Comparison of ENCODE assay signal across 13 mouse cellular contexts in the genomic region with DNA sequence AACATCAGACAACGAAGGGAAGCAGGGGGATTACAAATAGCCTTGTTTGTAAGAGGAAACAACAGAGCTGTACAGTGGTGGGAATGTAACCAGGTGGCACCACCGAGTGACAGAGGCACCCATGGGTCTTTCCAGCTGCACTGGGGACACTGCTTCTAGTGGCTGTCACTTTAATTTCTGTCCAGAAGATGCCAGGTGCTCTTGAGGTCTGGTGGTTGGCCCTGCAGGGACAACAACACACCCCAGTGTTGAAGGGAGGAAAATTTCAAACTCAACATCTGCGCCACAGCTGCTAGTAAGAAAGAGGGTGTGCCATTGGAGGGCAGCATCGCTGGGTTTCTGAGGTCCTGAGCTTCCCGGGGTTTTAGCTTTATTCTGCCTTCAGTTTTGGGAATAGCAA. TPM values are rescaled to one million over a fixed set of nuclear protein-coding genes. Genes with fewer than 3 reads are reported as not detected.
DNase-seq lines count a peak whose midpoint lies in the region; ATAC-seq and TF ChIP-seq lines count a peak whose summit lies in the region.
"Had no signal": no experiment of that assay in that cellular context is flagged by ENCODE, and none has a peak within 500 bp of the region (broad histone marks: within the 10 kb centered on the region; RNA-seq: fewer than 3 reads in every experiment).

No protein-coding gene starts in this region.

- intact Hi-C loops in left cerebral cortex, postnatal 25 days (cut with DNase I) = loop anchor here (5.0 kb wide), 2 partner anchors 42 to 122 kb away; no protein-coding TSS in a partner anchor

- 50% methylated on average over 5 of the region's 5 CpGs for WGBS in lung, postnatal 0 days

- no peaks in the 10 kb centered on the region for H3K36me3 ChIP-seq in lung, postnatal 0 days (ENCODE audit: insufficient read depth, low read length)
- H3K36me3 ChIP-seq in megakaryocyte, embryonic 14.5 days (replicated peaks; ENCODE audit: low read length) = no peaks in the 10 kb centered on the region
- H3K36me3 ChIP-seq: G1E; intestine, embryonic 15.5 days had no signal

- TF ChIP-seq EP300 in lung, postnatal 0 days (IDR thresholded peaks at IDR 0.05) = no peak

- H3K27ac ChIP-seq in lung, postnatal 0 days (ENCODE audit: low read length) = no peak overlapping the region
- peak overlapping the region; percentile 9; the same call in 1 of the 2 replicates for H3K27ac ChIP-seq in brown adipose tissue, adult 24 weeks (replicated peaks; ENCODE audit: low read depth, low read length)
- H3K27ac ChIP-seq: intestine, embryonic 15.5 days had no signal

- H3K27me3 ChIP-seq in lung, postnatal 0 days (replicated peaks; ENCODE audit: insufficient read depth, low read length) = no peaks in the 10 kb centered on the region
- H3K27me3 ChIP-seq in megakaryocyte, embryonic 14.5 days (replicated peaks) = peaks cover 49% of the 10 kb centered on the region
- H3K27me3 ChIP-seq: intestine, embryonic 15.5 days had no signal

- TF ChIP-seq CTCF in lung, postnatal 0 days (IDR thresholded peaks at IDR 0.05) = 0 out of 2 replicates have a peak, but pooled peaks have one; percentile 10

- no peaks in the 10 kb centered on the region for H3K4me1 ChIP-seq in lung, postnatal 0 days (ENCODE audit: insufficient read depth, low read depth, low read length)
- peaks cover 2% of the 10 kb centered on the region; the same call in 1 of the 2 replicates for H3K4me1 ChIP-seq in brown adipose tissue, adult 24 weeks (ENCODE audit: control insufficient read depth, insufficient read depth, insufficient read length, low read length)
- H3K4me1 ChIP-seq in megakaryocyte, embryonic 14.5 days = peaks cover 18% of the 10 kb centered on the region

- ATAC-seq in lung, postnatal 0 days = no peak
- ATAC-seq: intestine, embryonic 15.5 days; midbrain, embryonic 16.5 days had no signal

- DNase-seq in lung, postnatal 0 days (ENCODE audit: low spot score) = peak; percentile 16
- no peak for DNase-seq in lung, postnatal 25 days (ENCODE audit: low spot score)
- DNase-seq in thymus, postnatal 36 days = peak; percentile 67 to 78
- no peak for DNase-seq in Muller cell, postnatal 12 days (ENCODE audit: inconsistent ontology term)
- DNase-seq in left cerebral cortex, postnatal 25 days (ENCODE audit: low spot score in 2 of 2) = no peak
- DNase-seq: kidney, postnatal 25 days; lung, postnatal 10 days; right cerebral cortex, postnatal 4 days had no signal

- no peak overlapping the region for H3K4me2 ChIP-seq in lung, postnatal 0 days (replicated peaks; ENCODE audit: low read depth, low read length)

- H3K9ac ChIP-seq in lung, postnatal 0 days (replicated peaks; ENCODE audit: low read depth) = no peak overlapping the region

- no peak overlapping the region for H3K4me3 ChIP-seq in lung, postnatal 0 days (ENCODE audit: low read depth, low read length)
- no peak overlapping the region for H3K4me3 ChIP-seq in brown adipose tissue, adult 24 weeks (ENCODE audit: insufficient read depth, low read depth, low read length)
- peak overlapping the region; percentile 16 for H3K4me3 ChIP-seq in megakaryocyte, embryonic 14.5 days (replicated peaks)

- no peaks in the 10 kb centered on the region for H3K9me3 ChIP-seq in lung, postnatal 0 days (ENCODE audit: low read length)
- H3K9me3 ChIP-seq in megakaryocyte, embryonic 14.5 days = 0 out of 2 replicates have a peak, but pooled peaks cover 4% of the 10 kb centered on the region
- H3K9me3 ChIP-seq: G1E; intestine, embryonic 15.5 days had no signal

RNA-seq across cellular contexts. Expression of gene Pik3r5, which starts 1.3 kb away (rescaled TPM):
- 1.1 and 1.2 TPM in 2 replicates for polyA plus RNA-seq in lung, postnatal 0 days (2015; fragmentation: Nextera tagmentation; extraction: Ambion mirVana)
- polyA plus RNA-seq in brown adipose tissue, adult 24 weeks (2012; ENCODE audit: insufficient read depth, insufficient read length, missing spikeins) = 0.75 and 1.5 TPM in 2 replicates
- polyA plus RNA-seq in megakaryocyte, embryonic 14.5 days (2012; ENCODE audit: insufficient read depth, low replicate concordance) = 5.8 and 9.5 TPM in 2 replicates
- total RNA-seq in left cerebral cortex, postnatal 25 days (2021) = 1 to 10 TPM; 2.1 to 4.2 TPM

RNA-seq across cellular contexts. Expression of gene Ntn1, which starts 30.0 kb away (rescaled TPM):
- 7.0 and 7.2 TPM in 2 replicates for polyA plus RNA-seq in lung, postnatal 0 days (2015; fragmentation: Nextera tagmentation; extraction: Ambion mirVana)
- 6.1 and 7.6 TPM in 2 replicates for polyA plus RNA-seq in brown adipose tissue, adult 24 weeks (2012; ENCODE audit: insufficient read depth, insufficient read length, missing spikeins)
- 0.19 and 0.28 TPM in 2 replicates for polyA plus RNA-seq in megakaryocyte, embryonic 14.5 days (2012; ENCODE audit: insufficient read depth, low replicate concordance)
- 1 to 10 TPM; 6.0 to 7.9 TPM for total RNA-seq in left cerebral cortex, postnatal 25 days (2021)
- polyA plus RNA-seq: G1E had no signal

Comparison
In these comparisons a context has a peak if more than half of its experiments do, and no peak if none do; other contexts are left out.
1. DNase-seq: peak in lung, postnatal 0 days (single experiment) and thymus, postnatal 36 days (2 of 2); none in lung, postnatal 25 days (single experiment), Muller cell, postnatal 12 days (single experiment) and left cerebral cortex, postnatal 25 days (0 of 2).